Mouse (Mus musculus): ENCODE results near the gene Tmod1. TPM values are rescaled to one million over a fixed set of nuclear protein-coding genes. Genes with fewer than 3 reads are reported as not detected.

The Tmod1 gene
- total RNA-seq (2021) = 100 to 1,000 TPM; 272 to 278 TPM

- intact Hi-C loops (cut with DNase I) = no loop called here
- peak; percentile 77 to 81 for DNase-seq
Measured at GRCm38 (mm10) chr4:46038892-46039751, at the start of gene Tmod1. TSS of gene Tmod1 (plus strand) at chr4:46038935.

GRCm38 (mm10) chr4:45990427-45991135, 48.2 kb upstream of the Tmod1 start:
- no peak for DNase-seq
- intact Hi-C loops (cut with DNase I) = no loop called here

GRCm38 (mm10) chr4:45998536-45998935, 40.2 kb upstream of the Tmod1 start:
- DNase-seq = no peak
- intact Hi-C loops (cut with DNase I) = no loop called here

- DNase-seq = no peak
- intact Hi-C loops (cut with DNase I) = loop anchor here (5.0 kb wide), 1 partner anchor 66 kb away; no protein-coding TSS in a partner anchor
Measured at GRCm38 (mm10) chr4:46008142-46008793, 30.5 kb upstream of the Tmod1 start.

GRCm38 (mm10) chr4:46011698-46012097, 27.0 kb upstream of the Tmod1 start:
- no peak for DNase-seq
- intact Hi-C loops (cut with DNase I) = no loop called here

DNA sequence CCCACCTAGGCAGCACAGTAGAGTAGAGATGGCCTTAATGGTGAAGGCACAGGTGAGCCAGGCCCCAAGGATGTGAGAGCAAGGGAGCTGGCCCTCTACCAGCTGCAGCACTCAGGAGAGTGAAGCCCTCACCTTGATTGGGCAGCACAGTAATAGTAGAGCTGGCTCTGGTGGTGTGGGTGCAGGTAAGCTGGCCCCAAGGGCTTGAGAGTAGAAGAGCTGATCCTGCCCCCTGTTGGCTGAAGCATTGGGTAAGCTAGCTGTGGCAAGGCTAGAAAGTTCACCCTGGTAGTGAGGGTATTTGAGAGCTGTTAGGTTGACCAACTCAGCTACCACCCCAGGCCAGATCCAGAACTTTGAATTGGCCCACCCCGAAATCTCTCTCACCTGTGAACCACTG, 23.1 kb upstream of the Tmod1 start:
- intact Hi-C loops (cut with DNase I) = no loop called here
- no peak for DNase-seq

DNA sequence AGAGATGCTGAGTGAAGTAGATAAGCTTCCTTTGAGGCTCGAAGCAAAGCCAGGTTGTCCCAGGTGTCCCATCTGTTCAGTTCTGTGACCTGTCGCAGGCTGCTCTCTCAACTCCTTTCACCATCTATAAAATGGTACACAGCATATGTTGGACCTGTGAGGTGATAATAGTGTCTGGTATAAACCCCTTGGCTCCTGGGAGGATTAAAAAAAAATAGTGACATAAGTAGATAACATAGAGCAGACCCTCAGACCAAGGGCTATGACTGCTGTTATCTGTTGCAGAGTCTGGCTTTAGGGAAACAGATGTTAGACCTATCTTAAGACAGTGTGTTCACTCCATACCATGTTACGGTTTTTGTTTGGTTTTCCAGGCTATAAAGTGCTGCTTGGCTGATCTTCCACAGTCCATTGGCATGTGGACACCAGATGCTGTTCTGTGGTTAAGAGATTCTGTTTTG, 15.7 kb upstream of the Tmod1 start:
- no peak for DNase-seq
- intact Hi-C loops (cut with DNase I) = loop anchor here (1.0 kb wide), 1 partner anchor 86 kb away; no protein-coding TSS in a partner anchor

- peak in 1 of 2 experiments; percentile 45 for DNase-seq
- intact Hi-C loops (cut with DNase I) = loop anchor here (2.0 to 5.0 kb wide), 2 partner anchors 54 to 85 kb away; no protein-coding TSS in a partner anchor
Measured at GRCm38 (mm10) chr4:46025893-46026292, 12.8 kb upstream of the Tmod1 start.

DNA sequence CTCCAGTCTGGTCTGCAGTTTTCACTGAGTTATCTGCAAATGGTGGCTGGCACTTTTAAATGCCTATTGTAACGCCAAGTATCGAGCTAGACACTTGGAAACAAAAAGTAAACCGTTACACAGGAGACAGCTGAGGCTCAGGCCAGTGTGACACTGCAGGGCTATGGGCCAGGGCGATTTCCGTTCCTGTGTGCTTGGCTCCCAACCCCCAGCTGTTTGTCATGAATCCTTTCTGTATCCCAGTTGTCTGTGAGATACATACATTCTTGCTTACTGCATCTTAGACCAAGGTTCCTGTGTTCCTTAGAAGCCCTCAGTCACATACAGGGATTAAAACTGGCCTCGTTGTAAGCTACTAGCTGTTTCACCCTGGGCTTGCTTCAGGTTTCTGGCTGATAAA, 10.5 kb upstream of the Tmod1 start:
- DNase-seq = peak; percentile 39 to 41
- intact Hi-C loops (cut with DNase I) = loop anchor here (5.0 kb wide), 1 partner anchor 56 kb away; no protein-coding TSS in a partner anchor

GRCm38 (mm10) chr4:46028781-46029180, 10.0 kb upstream of the Tmod1 start:
- intact Hi-C loops (cut with DNase I) = loop anchor here (5.0 kb wide), 1 partner anchor 56 kb away; no protein-coding TSS in a partner anchor
- no peak for DNase-seq

DNA sequence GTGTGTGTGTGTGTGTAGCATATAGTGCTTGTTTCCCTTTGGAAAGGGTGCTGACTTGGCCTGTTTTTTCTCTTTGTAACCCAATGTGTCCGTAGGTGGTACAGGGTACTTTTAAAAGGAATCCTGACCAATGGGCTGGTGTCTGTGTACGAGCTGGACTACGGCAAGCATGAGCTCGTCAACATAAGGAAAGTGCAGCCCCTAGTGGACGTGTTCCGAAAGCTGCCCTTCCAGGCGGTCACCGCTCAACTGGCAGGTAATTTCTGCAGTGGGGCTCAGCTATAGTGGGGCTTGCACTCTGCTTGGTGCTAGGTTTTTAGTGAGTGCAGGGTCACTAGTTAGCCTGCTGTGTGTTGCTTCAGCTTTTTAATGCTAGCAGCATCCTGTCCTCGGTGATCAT, 9.2 kb upstream of the Tmod1 start:
- no peak for DNase-seq
- intact Hi-C loops (cut with DNase I) = loop anchor here (5.0 kb wide), 1 partner anchor 57 kb away; no protein-coding TSS in a partner anchor

GRCm38 (mm10) chr4:46032448-46032847, 6.3 kb upstream of the Tmod1 start:
- intact Hi-C loops (cut with DNase I) = no loop called here
- DNase-seq = no peak

DNA sequence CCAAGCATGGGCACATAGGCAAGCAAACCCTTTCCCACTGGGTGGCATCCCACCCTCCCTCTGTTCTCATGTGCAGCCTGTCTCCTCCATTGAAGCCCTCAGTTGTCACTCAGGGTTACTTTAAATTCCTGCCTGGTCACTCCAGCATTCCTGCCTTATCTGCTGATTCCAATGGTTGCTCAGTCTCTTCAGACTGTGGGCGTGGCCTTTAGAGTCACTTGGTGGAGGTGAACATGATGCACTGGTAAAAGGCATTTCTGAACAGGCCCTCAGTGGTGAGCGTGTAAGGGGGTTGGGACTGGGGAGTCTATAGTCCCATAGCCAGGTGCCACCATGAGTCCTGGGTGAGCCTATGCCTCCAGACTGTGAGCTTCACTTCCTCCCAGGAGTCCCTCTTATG, 5.5 kb upstream of the Tmod1 start:
- intact Hi-C loops (cut with DNase I) = no loop called here
- DNase-seq = no peak

DNA sequence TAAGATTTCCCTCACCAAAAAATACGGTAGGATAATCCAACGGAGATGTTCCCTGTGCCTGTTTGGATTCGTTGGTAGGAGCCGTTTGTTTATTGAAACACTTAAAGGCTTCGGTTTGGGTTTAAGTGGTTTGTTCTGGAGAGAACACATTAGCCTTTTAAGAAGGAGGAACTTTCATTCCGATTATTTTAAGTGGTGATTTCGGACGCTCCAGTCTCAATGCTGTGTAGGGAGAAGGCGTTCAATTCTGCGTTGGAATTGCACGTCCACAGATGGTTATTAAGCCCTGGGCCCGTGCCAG, 194 bp upstream of the Tmod1 start:
- no peak for DNase-seq
- intact Hi-C loops (cut with DNase I) = no loop called here

- intact Hi-C loops (cut with DNase I) = loop anchor here (2.0 to 5.0 kb wide), 2 partner anchors 25 to 47 kb away; no protein-coding TSS in a partner anchor
- DNase-seq = peak in 1 of 2 experiments; percentile 44
Measured at GRCm38 (mm10) chr4:46039899-46040298, 1.2 kb downstream of the Tmod1 start.

- DNase-seq = peak; percentile 38 to 53
- intact Hi-C loops (cut with DNase I) = loop anchor here (2.0 to 5.0 kb wide), 2 partner anchors 24 to 47 kb away; no protein-coding TSS in a partner anchor
Measured at GRCm38 (mm10) chr4:46040594-46041192, 2.0 kb downstream of the Tmod1 start.

DNA sequence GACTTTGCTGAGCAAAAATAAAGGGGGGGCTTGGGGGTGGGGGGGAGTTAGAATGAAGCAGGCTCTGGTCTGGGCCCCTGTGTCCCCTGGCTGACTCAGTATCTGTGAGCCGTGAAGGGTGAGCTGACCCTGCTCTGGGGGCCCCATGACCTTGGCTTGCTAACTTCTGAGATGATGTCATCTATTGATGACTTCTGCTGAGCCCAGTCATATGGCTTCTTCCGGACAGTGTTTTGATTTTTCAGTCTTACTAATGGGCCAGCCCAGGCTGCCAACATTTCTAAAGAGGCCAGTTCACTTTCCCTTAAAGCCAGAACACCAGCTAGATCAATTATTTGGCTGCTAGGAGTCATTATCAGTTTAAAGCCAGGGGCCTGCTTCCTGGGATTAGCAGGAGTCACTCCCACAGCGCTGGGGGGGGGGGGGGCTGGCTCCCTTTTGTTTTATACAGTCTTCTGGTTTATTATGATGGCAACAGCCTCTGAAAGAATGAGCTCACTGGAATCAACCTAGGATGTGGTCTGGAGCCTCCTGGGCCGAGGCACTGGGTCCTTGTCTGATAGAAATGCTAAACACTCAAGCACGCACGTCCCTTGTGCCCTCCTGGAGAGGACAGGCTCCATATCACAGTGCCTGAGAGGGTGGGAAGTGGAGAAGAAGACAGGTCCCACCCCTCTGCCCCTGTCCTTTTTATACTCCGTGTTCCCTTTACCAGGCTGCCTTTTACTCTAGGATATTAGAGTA, 3.2 kb downstream of the Tmod1 start:
- intact Hi-C loops (cut with DNase I) = loop anchor here (2.0 to 5.0 kb wide), 2 partner anchors 23 to 45 kb away; no protein-coding TSS in a partner anchor

DNA sequence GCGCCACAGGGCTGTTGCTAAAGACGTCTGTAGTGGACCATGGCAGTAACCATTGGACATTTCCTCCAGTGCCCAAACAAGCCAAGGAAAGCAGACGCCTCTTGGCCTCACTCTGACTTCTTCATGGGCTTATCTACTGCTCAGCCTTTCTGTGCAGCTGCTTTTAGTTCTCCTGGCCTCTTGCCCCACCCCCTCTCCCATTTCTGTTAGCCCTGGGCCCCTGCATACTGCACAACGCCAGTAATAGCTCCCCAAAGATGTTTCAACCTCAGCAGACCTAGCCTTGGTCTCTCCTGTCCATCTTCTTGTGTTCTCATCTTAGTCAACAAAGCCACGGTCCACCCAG, 3.7 kb downstream of the Tmod1 start:
- DNase-seq = no peak
- intact Hi-C loops (cut with DNase I) = loop anchor here (5.0 kb wide), 1 partner anchor 45 kb away; no protein-coding TSS in a partner anchor

More for the DNA sequence above, 3.2 kb downstream of the Tmod1 start:
- DNase-seq = no peak

GRCm38 (mm10) chr4:46043361-46043760, 4.6 kb downstream of the Tmod1 start:
- intact Hi-C loops (cut with DNase I) = loop anchor here (5.0 kb wide), 1 partner anchor 44 kb away; no protein-coding TSS in a partner anchor
- DNase-seq = no peak
